Mouse (Mus musculus) kidney, adult 2 months (tissue): Measurements from ENCODE around the gene Rtn4ip1.

Experiments used
- CTCF ChIP-seq: fragments of 200-500 bp; conservative IDR thresholded peaks from 2 replicates; pipeline ENCODE4 v1.5.1; 2011; ENCODE audit warnings: low read depth, mild to moderate bottlenecking, control low read depth, low read length, moderate library complexity, mixed read lengths; ENCODE audit not compliant: insufficient read depth, insufficient read length
- POLR2A ChIP-seq: fragments of 200-500 bp; IDR thresholded peaks from one replicate; pipeline ENCODE4 v1.6.1; 2011; ENCODE audit warnings: low read depth, low read length, control low read depth

GRCm38 (mm10) chr10:43923096-43923495, 21.5 kb downstream of the Rtn4ip1 start:
- TF ChIP-seq CTCF (no peak), POLR2A (no peak)
